Mouse (Mus musculus): Measurements from ENCODE around the gene Rplp1. TPM values are rescaled to one million over a fixed set of nuclear protein-coding genes. Genes with fewer than 3 reads are reported as not detected.

Rplp1 gene
- polyA plus RNA-seq, 1 experiment = 1,808 TPM

GRCm38 (mm10) chr9:61925086-61925660 lies 10.8 kb upstream of the Rplp1 start:
- H3K36me3 ChIP-seq (ENCODE audit: control insufficient read depth, insufficient read depth, low read length) = peaks cover 5% of the 10 kb centered on the region
- H3K4me3 ChIP-seq (ENCODE audit: control insufficient read depth, low read depth, low read length) = no peak overlapping the region
- TF ChIP-seq POLR2A (IDR thresholded peaks at IDR 0.05; ENCODE audit: control insufficient read depth, low read depth, low read length) = no peak
- no peak for TF ChIP-seq CTCF (IDR thresholded peaks at IDR 0.05; ENCODE audit: control insufficient read depth, insufficient read depth, insufficient replicate concordance, low read depth, low read length)
- H3K27ac ChIP-seq (ENCODE audit: control insufficient read depth, insufficient read depth, low read depth, low read length) = no peak overlapping the region
- H3K27me3 ChIP-seq (ENCODE audit: control insufficient read depth, insufficient read depth, low read length) = no peaks in the 10 kb centered on the region
- H3K4me1 ChIP-seq (ENCODE audit: control insufficient read depth, insufficient read depth, low read length) = no peaks in the 10 kb centered on the region

GRCm38 (mm10) chr9:61920331-61920730 lies 6.0 kb upstream of the Rplp1 start:
- TF ChIP-seq POLR2A (IDR thresholded peaks at IDR 0.05; ENCODE audit: control insufficient read depth, low read depth, low read length) = no peak
- no peak for TF ChIP-seq CTCF (IDR thresholded peaks at IDR 0.05; ENCODE audit: control insufficient read depth, insufficient read depth, insufficient replicate concordance, low read depth, low read length)
- Histone ChIP-seq H3K4me3 (ENCODE audit: control insufficient read depth, low read depth, low read length) (no peak overlapping the region), H3K27ac (ENCODE audit: control insufficient read depth, insufficient read depth, low read depth, low read length) (no peak overlapping the region), H3K27me3 (ENCODE audit: control insufficient read depth, insufficient read depth, low read length) (no peaks in the 10 kb centered on the region), H3K4me1 (ENCODE audit: control insufficient read depth, insufficient read depth, low read length) (no peaks in the 10 kb centered on the region), H3K36me3 (ENCODE audit: control insufficient read depth, insufficient read depth, low read length) (peaks cover 5% of the 10 kb centered on the region)

- no peaks in the 10 kb centered on the region for H3K4me1 ChIP-seq (ENCODE audit: control insufficient read depth, insufficient read depth, low read length)
- H3K4me3 ChIP-seq (ENCODE audit: control insufficient read depth, low read depth, low read length) = no peak overlapping the region
- H3K27ac ChIP-seq (ENCODE audit: control insufficient read depth, insufficient read depth, low read depth, low read length) = no peak overlapping the region
- peaks cover 3% of the 10 kb centered on the region for H3K36me3 ChIP-seq (ENCODE audit: control insufficient read depth, insufficient read depth, low read length)
- no peak for TF ChIP-seq POLR2A (IDR thresholded peaks at IDR 0.05; ENCODE audit: control insufficient read depth, low read depth, low read length)
- TF ChIP-seq CTCF (IDR thresholded peaks at IDR 0.05; ENCODE audit: control insufficient read depth, insufficient read depth, insufficient replicate concordance, low read depth, low read length) = no peak
- no peaks in the 10 kb centered on the region for H3K27me3 ChIP-seq (ENCODE audit: control insufficient read depth, insufficient read depth, low read length)
Observed at GRCm38 (mm10) chr9:61919464-61919863, 5.1 kb upstream of the Rplp1 start.

GRCm38 (mm10) chr9:61917436-61917835 lies 3.1 kb upstream of the Rplp1 start:
- no peak for TF ChIP-seq POLR2A (IDR thresholded peaks at IDR 0.05; ENCODE audit: control insufficient read depth, low read depth, low read length)
- TF ChIP-seq CTCF (IDR thresholded peaks at IDR 0.05; ENCODE audit: control insufficient read depth, insufficient read depth, insufficient replicate concordance, low read depth, low read length) = no peak
- H3K27ac ChIP-seq (ENCODE audit: control insufficient read depth, insufficient read depth, low read depth, low read length) = no peak overlapping the region
- H3K27me3 ChIP-seq (ENCODE audit: control insufficient read depth, insufficient read depth, low read length) = no peaks in the 10 kb centered on the region
- no peak overlapping the region for H3K4me3 ChIP-seq (ENCODE audit: control insufficient read depth, low read depth, low read length)
- H3K4me1 ChIP-seq (ENCODE audit: control insufficient read depth, insufficient read depth, low read length) = peaks cover 3% of the 10 kb centered on the region; the same call in 1 of the 2 replicates
- H3K36me3 ChIP-seq (ENCODE audit: control insufficient read depth, insufficient read depth, low read length) = no peaks in the 10 kb centered on the region

GRCm38 (mm10) chr9:61916986-61917385 lies 2.6 kb upstream of the Rplp1 start:
- no peak for TF ChIP-seq CTCF (IDR thresholded peaks at IDR 0.05; ENCODE audit: control insufficient read depth, insufficient read depth, insufficient replicate concordance, low read depth, low read length)
- no peak for TF ChIP-seq POLR2A (IDR thresholded peaks at IDR 0.05; ENCODE audit: control insufficient read depth, low read depth, low read length)
- no peaks in the 10 kb centered on the region for H3K36me3 ChIP-seq (ENCODE audit: control insufficient read depth, insufficient read depth, low read length)

GRCm38 (mm10) chr9:61915393-61916005 lies 1.2 kb upstream of the Rplp1 start:
- no peak for TF ChIP-seq CTCF (IDR thresholded peaks at IDR 0.05; ENCODE audit: control insufficient read depth, insufficient read depth, insufficient replicate concordance, low read depth, low read length)
- no peak for TF ChIP-seq POLR2A (IDR thresholded peaks at IDR 0.05; ENCODE audit: control insufficient read depth, low read depth, low read length)
- H3K4me1 ChIP-seq (ENCODE audit: control insufficient read depth, insufficient read depth, low read length) = peaks cover 3% of the 10 kb centered on the region; the same call in 1 of the 2 replicates
- H3K4me3 ChIP-seq (ENCODE audit: control insufficient read depth, low read depth, low read length) = no peak overlapping the region
- no peaks in the 10 kb centered on the region; the same call in 1 of the 2 replicates for H3K36me3 ChIP-seq (ENCODE audit: control insufficient read depth, insufficient read depth, low read length)
- no peak overlapping the region for H3K27ac ChIP-seq (ENCODE audit: control insufficient read depth, insufficient read depth, low read depth, low read length)
- no peaks in the 10 kb centered on the region for H3K27me3 ChIP-seq (ENCODE audit: control insufficient read depth, insufficient read depth, low read length)

More at GRCm38 (mm10) chr9:61916986-61917385, 2.6 kb upstream of the Rplp1 start:
- Histone ChIP-seq H3K4me1 (ENCODE audit: control insufficient read depth, insufficient read depth, low read length) (peaks cover 3% of the 10 kb centered on the region; the same call in 1 of the 2 replicates), H3K27me3 (ENCODE audit: control insufficient read depth, insufficient read depth, low read length) (no peaks in the 10 kb centered on the region), H3K27ac (ENCODE audit: control insufficient read depth, insufficient read depth, low read depth, low read length) (no peak overlapping the region; the same call in 1 of the 2 replicates), H3K4me3 (ENCODE audit: control insufficient read depth, low read depth, low read length) (no peak overlapping the region)

- Histone ChIP-seq H3K27ac (ENCODE audit: control insufficient read depth, insufficient read depth, low read depth, low read length) (peak overlapping the region; percentile 88), H3K27me3 (ENCODE audit: control insufficient read depth, insufficient read depth, low read length) (no peaks in the 10 kb centered on the region), H3K4me1 (ENCODE audit: control insufficient read depth, insufficient read depth, low read length) (peaks cover 3% of the 10 kb centered on the region; the same call in 1 of the 2 replicates), H3K36me3 (ENCODE audit: control insufficient read depth, insufficient read depth, low read length) (no peaks in the 10 kb centered on the region; the same call in 1 of the 2 replicates), H3K4me3 (ENCODE audit: control insufficient read depth, low read depth, low read length) (peak overlapping the region; percentile 89)
- no peak for TF ChIP-seq CTCF (IDR thresholded peaks at IDR 0.05; ENCODE audit: control insufficient read depth, insufficient read depth, insufficient replicate concordance, low read depth, low read length)
- TF ChIP-seq POLR2A (IDR thresholded peaks at IDR 0.05; ENCODE audit: control insufficient read depth, low read depth, low read length) = no peak
Observed at GRCm38 (mm10) chr9:61914917-61915300, 567 bp upstream of the Rplp1 start.

Data from testis, adult 2 months (tissue).